Mouse (Mus musculus) stomach, embryonic 15.5 days (tissue): ENCODE measurements at regions not wholly inside any gene's neighbourhood (a gene's known extent, or its start where the extent isn't known, plus 50 kb on each side); places are given as distances from the start of the nearest gene placed in this dataset.

Experiments
- ATAC-seq: fragments of 200-750 bp; cut with Nextera tagmentation; 2 replicates; pipeline ENCODE4 v1.8.0; 2017; ENCODE audit warnings: low read depth, moderate number of reproducible peaks, moderate TSS enrichment; ENCODE audit not compliant: insufficient read depth, low FRiP score
- H3K27ac ChIP-seq: fragments of 300-500 bp; sonication (generic); 2 replicates; pipeline ENCODE4 v1.5.1; 2015; ENCODE audit warnings: mild to moderate bottlenecking, inconsistent platforms
- H3K27me3 ChIP-seq: fragments of 300-500 bp; sonication (generic); replicated peaks from 2 replicates; pipeline ENCODE4 v1.6.1; 2015; ENCODE audit warnings: inconsistent platforms
- H3K36me3 ChIP-seq: fragments of 300-500 bp; sonication (generic); 2 replicates; pipeline ENCODE4 v1.6.1; 2015; ENCODE audit warnings: inconsistent platforms
- H3K4me1 ChIP-seq: fragments of 300-500 bp; sonication (generic); 2 replicates; pipeline ENCODE4 v1.6.1; 2015; ENCODE audit warnings: inconsistent platforms
- H3K4me2 ChIP-seq: fragments of 300-500 bp; sonication (generic); 2 replicates; pipeline ENCODE4 v1.6.1; 2015; ENCODE audit warnings: mild to moderate bottlenecking, inconsistent platforms
- H3K4me3 ChIP-seq: fragments of 300-500 bp; sonication (generic); replicated peaks from 2 replicates; pipeline ENCODE4 v1.5.1; 2015; ENCODE audit warnings: inconsistent platforms
- H3K9ac ChIP-seq: fragments of 300-500 bp; sonication (generic); 2 replicates; pipeline ENCODE4 v1.6.1; 2015; ENCODE audit warnings: inconsistent platforms
- H3K9me3 ChIP-seq: fragments of 300-500 bp; sonication (generic); 2 replicates; pipeline ENCODE4 v1.6.1; 2016; ENCODE audit warnings: inconsistent platforms
- WGBS: fragments of 180-500 bp; shearing (Covaris S2); methylation state at CpG from one replicate; pipeline ENCODE4 v1.1.7; 2015; 5-methylcytosine and 5-hydroxymethylcytosine counted together

DNA sequence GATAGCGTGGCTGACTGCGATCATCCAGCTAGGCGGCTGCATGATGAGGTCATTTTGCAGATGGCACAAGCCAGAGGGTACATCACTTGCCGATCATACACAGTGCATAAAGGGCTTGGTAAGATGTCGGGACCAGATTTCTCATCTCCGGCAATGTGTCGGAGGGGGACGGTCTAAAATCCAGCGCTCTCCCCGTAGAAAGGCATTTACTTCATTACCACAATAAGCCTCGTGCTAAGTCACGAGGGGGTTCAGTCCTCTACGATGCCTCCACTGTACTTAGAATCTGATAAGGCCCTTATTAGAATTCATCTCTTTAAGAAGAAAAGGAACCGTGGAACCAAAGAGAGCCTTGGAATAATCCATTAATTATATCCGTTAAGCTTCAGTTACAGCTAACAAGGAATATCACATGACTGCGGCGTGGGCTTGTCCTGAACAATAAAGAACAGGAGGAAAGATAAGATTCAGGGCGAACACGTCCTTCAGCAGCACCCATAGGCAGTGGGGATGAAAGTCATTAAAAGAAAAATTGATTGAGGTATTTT is 52.3 kb upstream of the Atrnl1 start:
- Histone ChIP-seq H3K36me3 (no peaks in the 10 kb centered on the region), H3K27ac (no peak overlapping the region), H3K9ac (no peak overlapping the region), H3K4me2 (no peak overlapping the region), H3K4me1 (no peaks in the 10 kb centered on the region), H3K27me3 (no peaks in the 10 kb centered on the region), H3K4me3 (no peak overlapping the region), H3K9me3 (no peaks in the 10 kb centered on the region)
- WGBS = 69% methylated on average over 19 of the region's 19 CpGs
- no peak for ATAC-seq

DNA sequence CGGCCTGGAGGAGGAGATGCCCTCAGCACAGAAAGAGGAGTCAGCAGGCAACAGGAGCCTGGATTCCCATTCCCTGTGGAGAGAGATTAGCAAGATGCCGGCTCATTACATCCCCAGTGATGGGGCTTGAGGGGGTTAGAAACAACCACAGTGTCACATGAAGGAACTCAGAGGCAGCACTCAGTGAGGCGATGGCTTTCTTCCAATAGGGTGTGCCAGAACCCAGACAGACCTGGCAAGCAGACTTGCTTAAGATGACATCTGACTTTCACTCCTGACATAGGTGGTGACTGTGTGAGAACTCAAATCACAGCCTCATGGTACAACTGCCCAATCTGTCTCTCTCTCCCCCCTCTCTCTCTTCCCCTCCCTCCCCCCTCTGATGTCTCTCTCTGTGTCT is 50.1 kb upstream of the Atrnl1 start:
- Histone ChIP-seq H3K27me3 (no peaks in the 10 kb centered on the region), H3K9ac (no peak overlapping the region), H3K27ac (no peak overlapping the region), H3K36me3 (no peaks in the 10 kb centered on the region), H3K4me3 (no peak overlapping the region), H3K4me2 (no peak overlapping the region), H3K4me1 (no peaks in the 10 kb centered on the region), H3K9me3 (no peaks in the 10 kb centered on the region)
- ATAC-seq = no peak
- WGBS = 54% methylated on average over 3 of the region's 3 CpGs
